Mouse (Mus musculus): ENCODE results near the gene Gar1. TPM values are rescaled to one million over a fixed set of nuclear protein-coding genes. Genes with fewer than 3 reads are reported as not detected.

Gar1 gene
- 40.2 TPM for polyA plus RNA-seq (2015; fragmentation: Illumina TruSeq; extraction: RNeasy Lipid Tissue Mini Kit (QIAGEN cat#74804); ENCODE audit: low read depth, low replicate concordance)

DNA sequence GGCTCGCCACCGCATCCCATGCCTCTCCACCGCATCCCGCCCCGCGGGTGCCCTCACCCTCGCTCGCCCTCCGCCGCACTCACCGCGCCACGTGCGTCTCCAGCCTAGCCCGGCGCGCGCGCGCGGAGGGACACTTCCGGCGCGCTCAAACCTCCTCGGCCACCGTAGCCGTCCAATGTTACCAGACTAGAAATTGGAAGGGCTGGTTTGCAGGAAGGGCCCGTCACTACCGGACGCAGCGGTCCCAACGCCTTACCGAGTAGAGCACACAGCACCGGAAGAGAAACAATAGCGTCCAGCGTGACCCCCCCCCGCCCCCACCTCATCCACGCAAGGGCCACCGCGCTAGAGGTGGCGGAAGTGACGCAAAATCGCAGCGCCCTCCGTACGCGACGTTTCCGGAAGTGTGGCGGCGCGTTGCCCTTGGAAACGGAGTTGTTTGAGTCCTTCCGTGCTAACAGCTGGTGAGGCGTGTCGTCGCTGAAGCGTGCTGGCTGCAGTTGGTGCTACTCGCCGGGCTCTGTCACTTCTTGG, at the start of gene Gar1:
TSS of gene Gar1 (minus strand) at position 362 of the 534 bp plus-strand sequence.

GRCm38 (mm10) chr3:129878405-129879021, 47.3 kb upstream of the Gar1 start, which contains the start of gene Pla2g12a:
Gene Pla2g12a, plus strand, starts transcription at chr3:129878606.

DNA sequence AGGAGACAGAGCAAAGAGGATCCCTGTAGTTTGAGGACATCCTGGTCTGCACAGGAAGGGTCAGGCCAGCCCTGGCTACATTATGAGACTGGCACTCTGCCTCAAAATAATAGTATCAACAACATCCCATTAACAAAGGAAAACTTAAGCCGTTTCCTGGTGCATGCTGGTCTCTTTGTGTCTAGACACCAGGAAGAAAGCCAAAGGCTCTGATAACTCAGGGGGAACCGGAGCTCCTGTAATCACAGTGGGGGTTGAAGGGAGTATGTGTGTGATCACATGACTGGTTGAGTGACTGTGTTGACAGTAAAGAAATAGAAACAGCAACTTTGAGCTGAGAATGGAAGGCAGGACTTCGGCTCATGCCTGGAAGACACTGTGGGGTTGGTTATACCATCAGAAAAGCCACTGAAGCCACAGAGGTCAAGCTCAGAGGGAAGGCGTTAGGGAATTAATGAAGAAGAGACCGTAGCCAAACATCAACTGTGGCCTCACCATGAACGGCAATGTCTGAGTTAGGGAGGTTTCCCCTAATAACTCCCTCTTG, 4.3 kb upstream of the Gar1 start, which contains the start of gene Cfi:
TSS of gene Cfi (plus strand) at position 497 of the 547 bp plus-strand sequence.

DNA sequence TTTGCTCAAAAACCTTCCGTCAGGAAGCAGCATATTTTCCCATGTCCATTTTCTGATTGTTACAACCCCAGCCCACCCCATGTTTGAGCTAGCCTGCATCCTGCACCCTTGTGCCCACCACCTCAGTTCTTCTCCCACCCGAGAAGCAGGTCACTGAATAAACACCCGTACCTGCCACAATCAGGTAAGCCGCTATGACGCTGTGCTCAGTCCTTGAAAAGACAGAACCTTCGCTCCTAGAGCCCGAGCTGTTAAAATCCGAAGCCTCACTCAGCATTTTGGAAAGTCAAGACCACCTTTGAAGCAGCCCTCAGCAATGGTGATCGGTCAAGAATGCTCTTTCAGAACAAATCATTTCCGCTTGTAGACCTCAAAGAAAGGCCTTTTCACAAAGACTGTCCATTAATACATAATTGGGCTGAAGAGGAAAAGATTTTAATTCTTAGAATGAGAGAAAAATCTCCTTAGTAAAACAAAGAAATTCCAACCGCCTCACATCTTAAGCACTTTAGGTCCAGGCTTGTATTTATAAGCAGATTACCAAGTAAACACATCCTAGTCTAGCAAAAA, 8.9 kb downstream of the Gar1 start, which contains the start of gene Rrh:
TSS of gene Rrh (minus strand) at position 382 of the 570 bp plus-strand sequence.

DNA sequence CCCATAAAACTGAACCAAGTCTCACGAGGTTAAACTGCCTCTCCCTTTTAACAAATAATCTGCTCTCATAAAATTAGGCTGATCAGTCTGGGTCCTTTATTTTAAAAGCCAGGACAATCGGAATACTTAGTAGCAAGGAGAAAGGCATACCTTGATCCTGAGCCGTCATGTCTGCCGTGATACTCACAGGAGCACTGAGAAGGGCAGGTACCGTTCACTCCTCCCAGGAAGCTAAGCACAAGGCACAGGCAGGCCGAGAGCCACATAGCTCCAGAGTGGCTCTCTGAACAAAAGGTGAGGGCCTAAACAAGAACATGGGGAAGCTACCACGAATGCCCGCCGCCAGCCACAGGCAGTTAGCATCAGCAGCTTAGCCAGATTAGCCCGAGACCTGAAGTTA, 27.4 kb downstream of the Gar1 start, which contains the start of gene Lrit3:
TSS of gene Lrit3 (minus strand) at position 266 of the 400 bp plus-strand sequence.

Other genes with a start within 250 kb of the Gar1 start
- 1.5 TPM for gene Egf, start 76.1 kb downstream of the Gar1 start, polyA plus RNA-seq (2015; fragmentation: Illumina TruSeq; extraction: RNeasy Lipid Tissue Mini Kit (QIAGEN cat#74804); ENCODE audit: low read depth, low replicate concordance)
- not detected for gene Lrit3, start 27.4 kb downstream of the Gar1 start, polyA plus RNA-seq (2015; fragmentation: Illumina TruSeq; extraction: RNeasy Lipid Tissue Mini Kit (QIAGEN cat#74804); ENCODE audit: low read depth, low replicate concordance)
- 0.71 TPM for gene Rrh, start 8.8 kb downstream of the Gar1 start, polyA plus RNA-seq (2015; fragmentation: Illumina TruSeq; extraction: RNeasy Lipid Tissue Mini Kit (QIAGEN cat#74804); ENCODE audit: low read depth, low replicate concordance)
- not detected for gene Cfi, start 4.5 kb upstream of the Gar1 start, polyA plus RNA-seq (2015; fragmentation: Illumina TruSeq; extraction: RNeasy Lipid Tissue Mini Kit (QIAGEN cat#74804); ENCODE audit: low read depth, low replicate concordance)
- gene Pla2g12a, start 47.2 kb upstream of the Gar1 start, polyA plus RNA-seq (2015; fragmentation: Illumina TruSeq; extraction: RNeasy Lipid Tissue Mini Kit (QIAGEN cat#74804); ENCODE audit: low read depth, low replicate concordance) = 23.9 TPM
- gene Casp6, start 70.0 kb upstream of the Gar1 start, polyA plus RNA-seq (2015; fragmentation: Illumina TruSeq; extraction: RNeasy Lipid Tissue Mini Kit (QIAGEN cat#74804); ENCODE audit: low read depth, low replicate concordance) = 6.4 TPM
- gene Mcub, start 138.8 kb upstream of the Gar1 start, polyA plus RNA-seq (2015; fragmentation: Illumina TruSeq; extraction: RNeasy Lipid Tissue Mini Kit (QIAGEN cat#74804); ENCODE audit: low read depth, low replicate concordance) = 3.2 TPM
- gene Sec24b, start 230.2 kb upstream of the Gar1 start, polyA plus RNA-seq (2015; fragmentation: Illumina TruSeq; extraction: RNeasy Lipid Tissue Mini Kit (QIAGEN cat#74804); ENCODE audit: low read depth, low replicate concordance) = 42.7 TPM

All from brain, adult 10 weeks (tissue).